Mouse (Mus musculus): ENCODE measurements around the gene Efl1.
A peak's percentile ranks its signal among the peaks of the same experiment; 100 is the strongest.
"Not testable (repeated sequence)": the region's sequence is repeated elsewhere in the genome, so short reads cannot be mapped to it uniquely, and the experiment has no call there.

Efl1 gene

DNA sequence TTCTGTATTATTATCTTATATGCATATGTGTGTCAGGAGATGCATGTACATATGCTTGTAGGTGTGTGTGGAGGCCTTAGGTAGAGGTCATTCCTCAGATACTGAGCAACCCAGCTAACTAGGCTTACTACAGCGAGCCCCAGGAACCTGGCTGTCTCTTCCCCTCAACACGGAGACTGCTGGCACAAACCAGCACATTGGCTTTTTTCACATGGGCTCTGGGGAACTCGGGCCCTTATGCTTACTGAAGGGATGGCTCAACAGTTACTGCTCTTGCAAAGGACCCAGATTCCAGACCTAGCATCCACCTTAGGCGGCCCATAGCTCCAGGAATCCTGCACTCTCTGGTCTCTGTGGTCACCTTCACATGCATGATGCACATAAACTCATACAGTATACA lies 110.7 kb downstream of the Efl1 start:
- DNase-seq (ENCODE audit: low spot score in 2 of 2): no peak

DNA sequence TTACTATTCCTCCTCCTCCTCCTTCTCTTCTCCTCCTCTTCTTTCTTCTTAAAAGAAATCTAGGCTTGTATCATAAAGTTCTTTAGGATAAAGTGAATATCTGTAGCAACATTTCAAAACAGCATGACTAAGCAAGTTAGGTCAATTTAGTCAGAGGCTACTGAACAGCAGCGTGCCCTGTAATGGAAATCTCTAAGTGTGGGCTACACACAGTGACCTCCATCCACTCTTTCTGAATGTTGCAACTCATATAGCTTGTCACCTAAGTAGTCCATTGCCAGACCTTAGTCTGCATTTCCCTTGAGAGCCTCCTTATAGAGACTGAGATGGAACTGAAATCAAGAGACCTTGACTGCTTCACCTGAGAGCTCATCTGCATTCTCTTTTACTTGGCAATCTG lies 116.5 kb downstream of the Efl1 start:
- DNase-seq (ENCODE audit: low spot score in 2 of 2): no peak

DNA sequence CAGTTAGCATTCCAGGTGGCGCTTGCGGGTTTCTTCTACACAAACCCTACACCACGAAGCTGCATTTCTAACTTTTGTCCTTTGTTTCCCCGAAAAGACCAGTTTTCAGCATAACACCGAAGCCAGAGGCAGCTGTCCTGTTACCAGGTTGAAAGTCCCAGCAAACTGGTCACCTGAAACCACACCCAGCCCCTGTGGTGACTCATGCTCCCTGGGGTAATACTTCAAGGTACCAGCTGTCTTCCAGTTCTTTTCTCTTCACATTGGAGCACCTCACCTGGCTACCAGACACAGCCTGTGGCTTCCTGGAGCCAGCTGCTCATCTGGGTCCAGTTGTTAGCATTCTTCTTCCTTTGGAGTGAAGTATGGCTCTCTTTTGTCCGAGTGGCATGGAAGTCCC lies 118.2 kb downstream of the Efl1 start:
- no peak for DNase-seq (ENCODE audit: low spot score in 2 of 2)

DNA sequence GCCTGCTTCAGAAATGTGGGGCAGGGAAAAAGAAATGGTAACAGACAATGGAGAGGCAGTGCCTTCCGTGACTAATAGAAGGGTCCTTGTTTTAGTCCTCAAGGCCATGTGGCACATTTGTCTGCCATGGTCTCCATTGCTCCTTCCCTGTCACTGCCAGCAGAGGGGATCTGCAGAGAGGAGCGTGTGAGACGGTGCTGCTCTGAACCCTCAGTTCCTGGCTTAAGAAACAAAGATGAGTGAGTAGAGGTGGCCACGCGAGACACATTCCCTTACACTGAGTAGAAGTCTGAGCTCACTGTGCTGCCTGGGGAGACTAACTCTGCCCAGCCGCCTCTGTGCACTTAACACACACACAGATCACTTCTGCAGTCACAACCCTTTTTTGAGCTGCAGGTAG lies 121.8 kb downstream of the Efl1 start:
- DNase-seq (ENCODE audit: low spot score in 2 of 2): no peak

DNA sequence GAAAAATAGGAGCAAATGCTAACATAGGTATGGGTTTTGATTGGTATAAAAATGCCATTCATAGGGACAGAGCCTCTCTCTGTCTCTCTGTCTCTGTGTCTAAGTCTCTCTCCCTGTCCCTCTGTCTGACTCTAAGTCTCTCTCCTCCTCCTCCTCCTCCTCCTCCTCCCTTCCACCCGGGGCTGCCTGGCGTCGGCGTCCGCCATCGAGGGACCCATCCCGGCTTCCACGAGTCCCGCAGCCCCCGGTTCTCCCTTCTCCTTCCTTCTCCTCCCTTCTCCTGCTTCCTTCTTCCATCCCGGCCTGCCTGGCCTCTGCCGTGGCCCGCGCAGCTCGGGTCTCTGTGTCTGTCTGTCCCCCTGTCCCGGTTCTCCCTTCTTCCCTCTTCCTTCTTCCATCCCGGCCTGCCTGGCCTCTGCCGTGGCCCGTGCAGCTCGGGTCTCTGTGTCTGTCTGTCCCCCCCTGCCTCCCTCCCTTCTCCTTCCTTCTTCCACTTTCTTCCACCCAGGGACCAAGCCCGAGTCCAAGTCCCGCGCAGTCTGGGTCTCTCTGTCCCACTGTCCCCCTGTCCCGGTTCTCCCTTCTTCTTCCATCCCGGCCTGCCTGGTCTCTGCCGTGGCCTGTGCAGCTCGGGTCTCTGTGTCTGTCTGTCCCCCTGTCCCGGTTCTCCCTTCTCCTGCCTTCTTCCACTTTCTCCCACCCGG lies 122.7 kb downstream of the Efl1 start:
- not testable (repeated sequence) for DNase-seq (ENCODE audit: low spot score in 2 of 2)

DNA sequence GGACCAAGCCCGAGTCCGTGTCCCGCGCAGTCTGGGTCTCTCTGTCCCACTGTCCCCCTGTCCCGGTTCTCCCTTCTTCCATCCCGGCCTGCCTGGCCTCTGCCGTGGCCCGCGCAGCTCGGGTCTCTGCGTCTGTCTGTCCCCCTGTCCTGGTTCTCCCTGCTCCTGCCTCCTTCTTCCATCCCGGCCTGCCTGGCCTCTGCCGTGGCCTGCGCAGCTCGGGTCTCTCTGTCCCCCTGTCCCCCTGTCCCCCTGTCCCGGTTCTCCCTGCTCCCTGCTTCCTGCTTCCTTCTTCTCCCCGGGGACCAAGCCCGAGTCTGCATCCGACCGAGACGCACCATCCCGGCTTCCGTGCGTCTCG lies 123.2 kb downstream of the Efl1 start:
- not testable (repeated sequence) for DNase-seq (ENCODE audit: low spot score in 2 of 2)

DNA sequence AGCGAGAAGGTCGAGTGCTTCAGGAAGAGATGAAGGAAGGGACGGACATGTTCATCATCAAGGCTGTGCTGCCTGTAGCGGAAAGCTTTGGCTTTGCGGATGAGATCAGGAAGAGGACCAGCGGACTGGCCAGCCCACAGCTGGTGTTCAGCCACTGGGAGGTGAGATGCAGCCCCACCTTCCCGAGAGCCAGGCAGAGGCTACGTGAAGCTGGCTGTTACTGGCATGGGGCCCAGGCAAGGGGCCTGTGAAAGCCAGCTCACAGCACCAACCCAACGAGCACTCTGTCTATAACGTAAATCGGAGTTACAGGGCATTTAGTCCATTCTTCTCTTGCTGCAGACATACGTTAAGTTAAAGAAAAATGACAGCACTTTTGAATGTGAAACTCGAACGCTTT lies 124.1 kb downstream of the Efl1 start:
- DNase-seq (ENCODE audit: low spot score in 2 of 2): no peak

DNA sequence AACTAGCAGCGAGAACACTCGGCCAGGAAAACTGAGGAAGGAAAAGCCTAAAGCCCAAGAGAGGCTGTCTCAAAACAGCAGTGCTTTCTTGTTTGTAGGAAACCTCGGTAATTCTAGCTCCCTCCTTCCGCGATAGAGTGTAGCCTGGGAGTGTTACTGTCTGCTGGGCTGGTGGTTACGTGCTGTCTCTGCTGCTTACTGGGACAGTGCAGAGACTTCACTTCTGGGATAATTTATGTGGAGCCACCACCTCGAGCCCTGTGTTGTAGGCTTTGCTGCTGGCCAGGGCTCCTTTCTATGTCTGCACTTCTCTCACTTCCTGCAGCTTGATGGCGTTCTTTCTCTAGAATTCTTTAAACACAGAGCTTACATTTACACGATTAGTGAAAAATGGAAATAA lies 124.7 kb downstream of the Efl1 start:
- no peak for DNase-seq (ENCODE audit: low spot score in 2 of 2)

DNA sequence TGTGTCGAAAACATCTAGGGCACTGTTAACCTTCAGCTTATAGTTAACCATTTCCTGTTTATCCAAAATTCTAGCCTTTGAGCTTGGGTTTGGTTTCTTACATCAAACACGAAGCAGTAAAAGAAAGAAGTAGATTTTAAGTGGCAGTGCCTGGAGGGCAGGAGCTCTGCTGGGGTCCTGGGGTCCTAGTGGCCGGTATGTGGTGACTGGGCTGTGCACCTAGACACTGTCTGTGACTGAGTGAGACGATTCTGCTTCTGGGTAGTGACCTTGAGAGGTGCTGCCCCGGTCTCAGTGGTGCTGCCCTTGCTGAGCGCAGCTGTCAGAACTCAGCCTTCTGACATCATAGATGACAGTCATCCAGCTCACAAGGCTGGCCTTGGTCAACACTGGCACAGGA lies 125.5 kb downstream of the Efl1 start:
- no peak for DNase-seq (ENCODE audit: low spot score in 2 of 2)

DNA sequence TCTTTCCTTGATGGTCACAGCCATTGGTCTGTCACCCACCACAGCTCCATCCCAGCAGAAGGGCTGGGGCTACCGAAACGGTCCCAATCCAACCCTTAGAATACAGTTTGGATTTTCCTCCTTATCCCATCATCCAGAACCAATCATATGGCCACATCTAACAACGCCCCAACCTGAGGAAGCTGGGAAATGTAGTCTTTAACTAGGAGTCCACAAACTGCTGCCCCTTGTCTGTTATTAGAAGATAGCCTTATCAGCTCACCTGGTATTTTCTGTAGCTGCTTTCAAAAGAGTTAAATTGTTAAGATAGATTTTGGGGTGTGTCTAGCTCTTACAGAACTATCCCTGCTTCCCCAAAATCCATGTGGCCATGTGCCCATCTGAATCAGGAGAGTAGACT lies 126.7 kb downstream of the Efl1 start:
- DNase-seq (ENCODE audit: low spot score in 2 of 2): no peak

DNA sequence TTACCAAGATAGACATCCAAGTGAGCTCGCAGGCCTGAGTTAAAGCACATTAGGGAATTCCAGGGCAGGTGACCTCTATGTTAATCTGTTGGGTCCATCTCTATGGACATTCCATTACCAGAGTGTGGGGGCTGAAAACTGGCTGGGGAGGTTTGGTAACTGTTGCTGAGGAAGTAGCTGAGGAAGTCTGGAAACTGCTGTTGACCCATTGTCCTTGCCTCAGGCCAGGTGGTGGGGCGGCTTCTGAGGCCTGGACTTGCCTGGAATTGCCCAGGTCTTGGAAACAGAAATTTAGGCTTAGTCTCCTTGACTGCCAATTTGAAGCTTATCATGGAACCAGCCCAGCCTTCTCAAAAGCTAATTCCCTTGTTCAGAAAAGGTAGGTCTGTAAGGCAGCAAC lies 134.7 kb downstream of the Efl1 start:
- DNase-seq (ENCODE audit: low spot score in 2 of 2): no peak

DNA sequence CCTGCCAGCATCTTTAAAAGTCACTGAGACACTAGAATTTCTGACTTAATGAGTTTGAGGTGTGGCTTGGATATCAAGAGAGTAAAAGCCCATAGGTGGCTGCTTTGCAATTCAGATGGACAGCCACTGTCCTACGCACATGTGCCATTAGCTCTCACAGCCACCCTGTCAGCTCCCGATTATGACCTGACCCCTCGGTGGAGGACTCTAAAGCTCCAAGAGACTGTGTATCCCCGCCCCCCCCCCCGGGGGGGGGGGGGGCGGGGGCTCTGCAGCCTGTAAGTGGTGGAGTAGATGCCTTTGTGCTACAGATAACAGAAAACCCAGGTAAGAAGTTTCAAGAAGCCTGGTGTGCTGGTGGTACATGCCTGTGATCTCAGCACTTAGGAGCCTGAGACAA lies 135.3 kb downstream of the Efl1 start:
- DNase-seq (ENCODE audit: low spot score in 2 of 2): no peak

DNA sequence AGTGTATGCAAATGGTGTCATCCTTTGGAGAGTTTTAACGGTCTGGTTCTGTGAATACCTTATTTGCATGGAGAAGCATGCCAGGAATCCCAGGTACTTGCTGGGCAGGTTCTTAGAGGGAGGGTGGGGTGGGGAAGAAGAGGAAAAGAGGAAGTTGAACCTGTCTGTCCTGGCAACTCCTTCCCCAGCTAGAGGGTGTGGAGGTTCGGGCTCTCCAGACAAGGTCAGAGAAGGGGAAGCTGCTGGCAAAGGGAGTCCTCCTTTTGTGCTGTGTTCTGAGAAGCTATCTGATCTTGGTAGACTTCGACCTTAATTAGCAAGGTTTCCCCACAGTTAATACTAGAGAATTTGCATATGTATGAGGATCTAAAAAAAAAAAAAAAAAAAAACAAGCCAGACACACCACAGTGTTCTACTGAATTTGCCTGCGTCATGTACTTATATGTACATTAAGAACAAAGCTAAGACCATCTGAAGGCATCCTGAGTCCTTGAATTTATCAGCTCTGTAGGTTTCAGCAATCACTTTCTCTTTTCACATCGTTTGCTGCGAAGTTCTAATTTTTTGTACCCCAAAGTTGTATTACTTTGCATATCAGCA lies 137.0 kb downstream of the Efl1 start:
- DNase-seq (ENCODE audit: low spot score in 2 of 2): no peak

DNA sequence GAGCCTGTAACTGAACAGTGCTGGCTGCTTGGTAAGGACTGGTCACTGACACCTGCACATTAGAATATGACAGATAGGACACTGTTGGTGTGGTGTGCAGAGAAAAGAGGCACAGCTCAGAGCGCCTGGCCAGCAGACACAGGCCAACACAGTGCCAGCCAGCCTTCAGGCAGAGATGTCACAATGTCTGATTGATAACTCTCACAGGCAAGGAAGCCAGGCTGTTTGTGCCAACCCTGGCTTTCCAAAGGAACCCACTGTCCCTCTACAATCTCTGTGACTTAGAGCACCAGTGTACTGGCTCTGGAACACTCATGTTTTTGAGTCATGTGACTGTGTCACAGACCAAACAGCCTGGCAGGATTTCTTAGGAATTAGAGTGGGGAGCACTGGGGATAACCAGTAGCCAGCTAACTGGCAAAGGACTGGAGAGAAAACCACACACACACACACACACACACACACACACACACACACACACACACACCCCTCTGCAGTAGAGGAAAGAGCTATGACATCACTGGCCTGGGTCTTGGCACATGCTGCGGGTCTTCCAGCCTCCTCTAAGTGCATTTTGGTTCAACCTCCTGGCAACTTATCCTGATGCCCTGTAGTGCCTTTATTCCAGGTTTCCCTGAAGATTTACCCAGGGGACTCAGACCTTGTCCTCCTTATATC lies 137.7 kb downstream of the Efl1 start:
- peak; percentile 5 for DNase-seq (ENCODE audit: low spot score in 2 of 2)

DNA sequence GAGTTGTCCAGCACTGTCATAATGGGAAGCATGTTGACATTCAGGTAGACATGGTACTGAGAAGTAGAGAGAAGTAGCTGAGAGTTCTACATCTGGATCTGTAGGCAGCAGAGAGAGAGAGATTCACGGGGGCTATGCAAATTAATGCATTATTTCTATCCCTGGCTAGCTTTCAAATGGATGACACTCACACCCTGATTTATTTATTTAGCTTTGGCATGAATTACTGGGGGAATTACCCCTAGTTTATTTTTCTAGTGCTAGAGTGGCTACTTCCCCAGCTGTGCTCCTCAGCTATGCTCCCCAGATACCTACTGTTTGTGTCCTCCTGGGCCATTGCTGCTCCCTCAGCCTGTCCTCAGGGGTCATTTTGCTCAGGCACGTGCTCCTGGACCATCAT lies 144.2 kb downstream of the Efl1 start:
- DNase-seq (ENCODE audit: low spot score in 2 of 2): no peak

DNA sequence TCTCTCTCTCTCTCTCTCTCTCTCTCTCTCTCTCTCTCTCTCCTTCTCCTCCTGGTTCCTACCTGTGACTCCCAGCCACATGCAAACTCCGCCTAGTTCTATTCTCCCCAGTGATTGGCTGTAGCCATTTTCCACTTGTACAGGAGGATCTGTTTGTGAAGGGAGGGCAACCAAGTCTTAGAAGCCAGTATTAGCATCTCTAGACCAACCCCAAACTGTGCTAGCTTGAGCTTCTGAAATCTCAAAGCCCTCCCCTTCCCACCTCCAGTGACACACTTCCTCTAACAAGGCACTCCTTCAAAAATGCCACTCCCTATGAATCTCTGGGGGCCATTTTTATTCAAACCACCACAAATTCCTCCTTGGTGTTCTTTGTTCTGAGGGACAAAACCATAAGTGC lies 144.7 kb downstream of the Efl1 start:
- no peak for DNase-seq (ENCODE audit: low spot score in 2 of 2)

DNA sequence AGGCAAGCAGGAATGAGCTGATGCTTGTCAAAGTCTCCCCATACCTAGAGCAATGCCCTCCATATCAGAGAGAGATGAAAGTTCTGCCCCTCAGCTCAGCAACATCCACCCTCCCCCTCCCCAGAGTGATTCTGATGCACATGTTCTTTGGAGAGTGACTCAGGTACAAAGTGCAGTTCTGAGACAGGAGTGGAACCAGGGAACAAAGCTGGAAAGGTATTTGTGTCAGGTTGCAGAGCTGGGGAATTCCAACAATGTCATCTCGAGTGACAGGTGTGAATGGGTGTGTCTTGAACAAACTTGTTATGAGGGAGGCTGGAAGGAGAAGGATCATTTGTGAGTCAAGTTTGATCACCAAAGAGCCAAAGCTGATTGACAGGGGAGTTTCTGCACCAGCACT lies 146.1 kb downstream of the Efl1 start:
- no peak for DNase-seq (ENCODE audit: low spot score in 2 of 2)

DNA sequence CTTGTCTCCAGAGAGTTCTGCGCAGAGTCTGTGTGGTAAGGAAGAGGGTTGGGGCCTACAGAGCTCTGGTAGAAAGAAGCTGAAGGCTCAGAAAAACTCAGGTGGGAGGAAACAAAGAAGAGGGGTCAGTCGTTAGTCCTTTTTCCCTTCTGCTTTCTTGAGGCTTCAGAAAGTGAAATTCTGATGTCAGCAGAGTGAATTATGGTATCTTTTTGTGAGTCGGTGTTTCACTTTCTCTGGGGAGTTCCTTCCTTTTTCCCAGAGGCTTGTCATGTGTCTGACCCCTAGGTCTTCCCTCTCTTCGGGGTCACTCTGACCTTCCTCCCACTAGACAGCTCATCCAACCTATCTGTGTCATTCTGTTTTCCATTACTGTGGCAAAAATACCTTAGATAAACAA lies 153.8 kb downstream of the Efl1 start:
- no peak for DNase-seq (ENCODE audit: low spot score in 2 of 2)

DNA sequence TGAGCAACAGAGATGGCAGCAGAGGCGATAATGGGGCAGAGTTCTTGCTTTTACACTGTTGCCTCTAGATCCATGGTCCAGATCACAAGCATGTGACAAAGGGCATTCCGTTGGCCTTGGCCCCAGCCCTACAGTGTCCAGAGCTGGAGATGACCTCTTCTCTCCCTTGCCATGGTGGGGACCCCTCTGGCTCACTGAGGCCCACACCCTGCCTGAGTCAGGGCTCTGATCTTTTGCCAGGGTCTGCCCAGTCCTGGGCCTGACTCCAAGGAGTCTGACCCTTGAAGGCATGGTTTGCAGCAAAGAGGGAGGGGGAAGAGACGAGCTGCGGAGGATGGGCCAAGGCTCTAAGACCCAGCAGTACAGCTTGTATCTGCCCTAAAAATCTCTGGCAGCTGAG lies 159.8 kb downstream of the Efl1 start:
- DNase-seq (ENCODE audit: low spot score in 2 of 2): no peak

DNA sequence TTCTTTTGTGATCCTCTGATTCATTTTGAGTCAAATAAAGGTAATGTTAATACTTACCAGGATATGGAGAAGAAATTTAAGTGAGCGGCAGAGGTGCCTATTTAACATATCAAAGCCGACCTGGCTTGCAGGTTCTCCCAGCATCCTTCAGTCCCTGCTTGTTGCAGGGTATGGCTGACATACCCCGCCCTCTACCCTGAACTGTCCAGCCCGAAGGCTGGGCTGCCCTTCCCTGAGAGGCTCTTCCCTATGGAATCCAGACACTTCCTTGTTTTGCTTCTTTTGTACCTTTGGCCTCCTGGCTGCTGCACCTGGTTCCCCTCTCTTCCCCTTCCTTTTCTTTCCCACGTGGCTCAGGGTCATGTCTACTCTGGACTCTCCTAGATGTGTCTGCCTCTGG lies 160.7 kb downstream of the Efl1 start:
- DNase-seq (ENCODE audit: low spot score in 2 of 2): no peak

DNA sequence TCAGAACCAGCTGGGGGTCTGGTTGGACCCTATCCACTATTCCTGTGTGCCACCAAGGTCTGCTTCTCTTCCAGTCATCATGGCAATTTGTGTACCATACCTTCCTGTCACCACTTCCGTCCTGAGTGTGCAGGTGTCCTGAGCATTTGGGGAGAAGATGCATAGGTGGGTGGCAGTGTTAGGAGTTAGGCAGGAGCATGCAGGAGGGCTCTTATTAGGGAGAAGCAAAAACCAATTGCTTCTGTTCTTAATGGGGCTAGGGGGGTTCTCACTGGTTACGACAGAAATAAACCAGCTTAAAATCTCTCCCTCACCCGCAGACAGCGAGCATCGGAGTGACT lies 162.4 kb downstream of the Efl1 start:
- DNase-seq (ENCODE audit: low spot score in 2 of 2): no peak

DNA sequence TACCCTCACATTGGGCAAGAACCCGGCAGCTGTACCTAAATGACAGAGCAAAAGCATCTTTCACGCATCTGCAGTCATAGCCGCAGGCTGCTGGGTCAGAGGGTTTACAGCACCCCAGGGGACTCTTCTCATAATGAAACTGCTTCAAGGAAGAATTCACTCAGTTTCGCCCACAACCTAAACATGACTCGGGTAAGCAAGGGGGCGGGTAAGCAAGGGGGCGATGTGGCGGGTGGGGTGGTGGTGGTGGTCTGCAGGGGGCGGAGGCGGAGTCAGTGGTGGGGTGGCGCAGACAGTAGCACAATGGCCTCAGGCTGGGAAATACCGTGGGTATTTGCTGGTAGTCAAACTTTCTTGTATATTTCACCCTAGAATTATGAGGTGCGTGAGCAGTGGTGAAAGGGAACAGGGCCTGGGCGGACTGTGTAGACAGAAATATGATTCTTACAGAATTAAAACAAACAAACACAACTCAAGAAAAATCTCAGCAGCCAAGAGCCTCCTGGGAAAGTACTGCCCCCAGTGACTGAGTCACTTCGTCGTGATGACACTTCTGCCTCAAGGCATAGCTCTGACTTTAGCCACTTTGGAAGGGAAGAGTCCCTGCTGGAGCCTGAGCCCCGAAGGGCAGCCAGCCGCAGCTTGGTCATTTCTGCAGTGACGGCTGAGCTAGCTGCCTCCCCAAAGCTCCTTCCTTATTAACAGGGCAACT lies 162.9 kb downstream of the Efl1 start:
- DNase-seq (ENCODE audit: low spot score in 2 of 2): no peak

Data from frontal cortex, postnatal 36 days (tissue).